Mouse (Mus musculus) megakaryocyte, adult 5-6 weeks (primary cell): ENCODE data around the gene Qdpr. TPM values are rescaled to one million over a fixed set of nuclear protein-coding genes. Genes with fewer than 3 reads are reported as not detected.
"Not testable (repeated sequence)": the region's sequence is repeated elsewhere in the genome, so short reads cannot be mapped to it uniquely, and the experiment has no call there.

ENCODE experiments used
- ATAC-seq: 2 replicates; pipeline ENCODE4 v1.8.0; 2016; ENCODE audit warnings: mild to moderate bottlenecking, inconsistent platforms; ENCODE audit not compliant: poor library complexity, severe bottlenecking
- total RNA-seq, 2 experiments: library from RNA; stranded (forward) in 1 of 2; stranded (reverse) in 1 of 2; fragments of 153-499, 151-499 nt in 1 of 2; fragments of 221-1000, 200-1000 nt in 1 of 2; gene quantifications; 2 replicates each; pipeline versions ENCODE4 v1.2.3 to v1.2.4; 2015 to 2017

The Qdpr gene
- total RNA-seq, 2 experiments from 2014 or later = 20.5 to 36.6 TPM

GRCm38 (mm10) chr5:45454456-45454855, 4.4 kb upstream of the Qdpr start:
- ATAC-seq = no peak

- no peak for ATAC-seq
These were observed 3.4 kb upstream of the Qdpr start, which contains the start of gene Clrn2 for GRCm38 (mm10) chr5:45453451-45453850. Clrn2 (plus strand) TSS chr5:45453751.

GRCm38 (mm10) chr5:45449206-45449605, 830 bp downstream of the Qdpr start:
- ATAC-seq = no peak

GRCm38 (mm10) chr5:45448676-45449075, 1.4 kb downstream of the Qdpr start:
- no peak for ATAC-seq

GRCm38 (mm10) chr5:45444130-45444832, 5.8 kb downstream of the Qdpr start:
- ATAC-seq = no peak

- ATAC-seq = no peak
These were observed 8.3 kb downstream of the Qdpr start for GRCm38 (mm10) chr5:45441745-45442144.

- ATAC-seq = no peak
These were observed 8.9 kb downstream of the Qdpr start for GRCm38 (mm10) chr5:45441124-45441523.

- ATAC-seq = no peak
These were observed 11.7 kb downstream of the Qdpr start for GRCm38 (mm10) chr5:45438301-45438700.

- no peak for ATAC-seq
These were observed 12.2 kb downstream of the Qdpr start for GRCm38 (mm10) chr5:45437826-45438225.

- ATAC-seq = no peak
These were observed 13.8 kb downstream of the Qdpr start for GRCm38 (mm10) chr5:45435967-45436950.

GRCm38 (mm10) chr5:45427891-45428290, 22.1 kb downstream of the Qdpr start:
- no peak for ATAC-seq

- ATAC-seq = no peak
These were observed 23.5 kb downstream of the Qdpr start for GRCm38 (mm10) chr5:45426416-45427034.

- not testable (repeated sequence) for ATAC-seq
These were observed 24.3 kb downstream of the Qdpr start for GRCm38 (mm10) chr5:45425771-45426170.

- peak; percentile 87 for ATAC-seq
These were observed 25.8 kb downstream of the Qdpr start for GRCm38 (mm10) chr5:45424021-45424886.

- ATAC-seq = no peak
These were observed 27.9 kb downstream of the Qdpr start for GRCm38 (mm10) chr5:45421881-45422844.

GRCm38 (mm10) chr5:45419841-45420638, 30.0 kb downstream of the Qdpr start:
- ATAC-seq = peak; percentile 52

- ATAC-seq = no peak
These were observed 32.1 kb downstream of the Qdpr start for GRCm38 (mm10) chr5:45417859-45418443.

GRCm38 (mm10) chr5:45416478-45416877, 33.6 kb downstream of the Qdpr start:
- no peak for ATAC-seq
